Mouse (Mus musculus): Measurements from ENCODE around the gene Npepl1.

Gene Npepl1

GRCm38 (mm10) chr2:174110783-174111549, 817 bp downstream of the Npepl1 start:
- peak; percentile 39 for DNase-seq (ENCODE audit: low spot score)

GRCm38 (mm10) chr2:174112931-174113330, 2.8 kb downstream of the Npepl1 start:
- no peak for DNase-seq (ENCODE audit: low spot score)

- no peak for DNase-seq (ENCODE audit: low spot score)
Measured at GRCm38 (mm10) chr2:174114148-174114864, 4.2 kb downstream of the Npepl1 start.

DNA sequence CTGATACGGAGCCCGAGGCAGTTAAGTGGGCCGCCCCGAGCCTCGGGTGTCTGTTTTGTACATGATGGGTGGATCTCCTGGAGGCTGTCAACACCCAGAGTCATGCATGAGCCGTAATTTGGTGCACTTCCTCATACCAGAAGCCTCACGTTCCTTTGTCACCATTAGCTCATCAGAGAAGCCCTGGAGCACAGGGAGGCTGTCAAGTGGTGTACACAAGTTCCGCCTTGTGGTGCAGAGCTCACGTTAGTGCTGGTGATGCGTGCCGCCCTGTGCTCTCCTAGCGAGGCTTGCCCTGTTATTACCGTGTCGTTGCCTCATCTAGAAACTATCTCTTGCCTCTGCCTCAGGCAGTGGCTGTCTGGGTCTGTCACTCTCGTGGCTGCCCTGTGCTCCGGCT, 6.8 kb downstream of the Npepl1 start:
- DNase-seq (ENCODE audit: low spot score): no peak

- DNase-seq (ENCODE audit: low spot score): no peak
Measured at GRCm38 (mm10) chr2:174118141-174118540, 8.0 kb downstream of the Npepl1 start.

DNA sequence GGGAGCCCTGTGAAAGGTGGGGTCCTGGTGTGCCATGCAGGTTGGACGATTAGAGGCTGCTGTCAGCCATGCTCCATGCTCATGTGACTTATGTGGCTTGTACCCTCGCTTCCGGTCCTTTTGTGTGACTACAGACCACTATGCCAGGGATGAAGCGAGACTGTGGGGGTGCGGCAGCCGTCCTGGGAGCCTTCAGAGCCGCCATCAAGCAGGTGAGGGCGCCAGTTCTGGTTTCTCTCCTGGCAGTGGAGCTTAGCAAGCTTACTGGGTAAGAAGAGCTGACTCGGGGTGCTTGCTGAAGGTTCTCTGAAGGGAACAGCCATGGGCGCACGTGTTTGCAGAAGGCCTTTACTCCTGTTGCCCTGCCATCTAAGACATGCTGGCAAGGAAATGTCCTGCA, 9.1 kb downstream of the Npepl1 start:
- no peak for DNase-seq (ENCODE audit: low spot score)

DNA sequence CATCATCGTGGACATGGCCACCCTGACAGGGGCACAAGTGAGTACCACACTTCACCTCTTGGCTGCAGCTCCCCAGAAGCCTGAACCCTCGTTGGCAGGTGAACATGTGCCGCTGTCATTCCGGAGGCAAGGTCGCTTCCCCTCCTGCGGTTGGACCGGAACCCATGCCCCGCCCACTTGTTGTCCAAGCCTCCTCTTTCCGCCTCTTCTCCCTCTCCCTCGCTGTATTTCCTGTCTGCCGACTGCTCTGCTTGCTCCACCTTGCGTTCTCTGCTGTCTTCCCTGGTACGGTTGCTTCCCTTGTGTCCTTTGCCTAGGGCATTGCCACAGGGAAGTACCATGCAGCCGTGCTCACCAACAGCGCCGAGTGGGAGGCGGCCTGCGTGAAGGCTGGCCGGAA, 10.5 kb downstream of the Npepl1 start:
- DNase-seq (ENCODE audit: low spot score): no peak

GRCm38 (mm10) chr2:174121411-174121947, 11.3 kb downstream of the Npepl1 start:
- DNase-seq (ENCODE audit: low spot score): no peak

DNA sequence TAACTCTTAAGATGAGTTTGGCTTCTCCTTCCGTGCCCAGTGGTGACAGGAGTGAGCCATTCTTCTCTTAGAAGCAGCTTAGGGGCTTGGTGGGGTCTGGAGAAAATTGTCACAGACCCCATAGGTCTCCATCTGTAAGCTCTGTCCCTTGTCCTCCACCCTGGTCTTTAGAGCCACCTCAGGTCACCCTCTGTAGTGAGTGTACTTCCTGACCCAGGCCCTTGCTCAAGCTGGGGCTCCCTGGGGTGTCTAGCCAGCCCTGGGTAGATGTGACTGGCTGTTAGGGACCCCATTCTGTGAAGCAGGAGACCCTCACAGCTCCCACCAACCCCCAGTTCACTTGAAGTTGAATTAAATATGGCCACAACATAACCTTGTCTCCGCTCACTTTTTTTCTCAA, 12.2 kb downstream of the Npepl1 start:
- DNase-seq (ENCODE audit: low spot score): no peak

DNA sequence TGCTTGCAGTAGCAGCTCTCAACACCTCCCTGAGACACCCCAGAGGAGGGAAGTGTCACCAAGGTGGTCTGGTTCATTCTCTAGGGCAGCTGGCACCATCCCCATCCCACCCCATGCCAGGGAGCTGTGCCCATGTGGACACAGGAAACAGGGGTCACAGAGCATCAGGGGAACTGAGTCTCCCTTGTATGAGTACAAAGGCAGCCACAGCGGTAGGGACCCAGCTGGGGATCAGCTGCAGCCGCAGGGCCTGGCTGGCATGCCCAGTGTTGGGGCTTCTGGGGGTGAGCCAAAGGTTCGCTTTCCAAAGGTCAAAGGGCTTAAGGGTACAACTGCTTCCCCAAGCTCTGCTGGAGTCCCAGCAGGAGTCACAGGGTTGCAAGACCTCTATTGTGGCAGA, 13.6 kb downstream of the Npepl1 start:
- DNase-seq (ENCODE audit: low spot score): no peak

GRCm38 (mm10) chr2:174126522-174127375, 16.6 kb downstream of the Npepl1 start:
- no peak for DNase-seq (ENCODE audit: low spot score)

GRCm38 (mm10) chr2:174127376-174127713, 17.2 kb downstream of the Npepl1 start:
- no peak for DNase-seq (ENCODE audit: low spot score)

- no peak for DNase-seq (ENCODE audit: low spot score)
Measured at GRCm38 (mm10) chr2:174128926-174129325, 18.8 kb downstream of the Npepl1 start.

DNA sequence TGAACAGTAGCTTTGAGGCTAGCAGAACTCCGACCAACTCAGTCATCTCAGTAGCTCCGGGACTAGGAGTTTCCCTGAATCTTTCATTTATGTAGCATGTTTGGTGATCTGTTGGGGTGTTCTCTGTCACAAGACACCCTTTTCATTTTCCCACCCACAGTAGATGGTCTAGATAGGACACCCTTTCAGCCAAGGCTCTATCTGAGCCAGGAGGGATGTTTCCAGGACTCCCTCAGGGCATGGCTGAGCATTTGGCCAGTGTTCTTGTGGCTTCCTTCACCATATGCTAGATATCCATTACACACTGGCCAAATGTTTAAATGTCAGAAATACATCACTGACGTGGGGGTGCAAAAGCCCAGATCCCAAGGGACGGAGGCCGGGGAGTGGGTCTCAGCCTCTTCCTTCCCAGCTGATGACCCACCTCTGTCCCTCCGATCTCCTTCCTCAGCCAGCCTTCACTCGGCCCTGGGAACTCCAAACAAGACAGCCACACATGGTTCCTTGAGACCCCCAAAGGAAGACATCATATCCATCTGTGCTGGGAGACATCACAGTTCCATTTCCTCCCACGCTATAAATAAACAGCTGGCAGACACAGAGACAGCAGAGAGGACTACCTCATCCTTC, 20.4 kb downstream of the Npepl1 start:
- no peak for DNase-seq (ENCODE audit: low spot score)

- no peak for DNase-seq (ENCODE audit: low spot score)
Measured at GRCm38 (mm10) chr2:174132413-174132969, 22.3 kb downstream of the Npepl1 start.

GRCm38 (mm10) chr2:174159035-174159434, 48.9 kb downstream of the Npepl1 start:
- no peak for DNase-seq (ENCODE audit: low spot score)

GRCm38 (mm10) chr2:174160461-174160860, 50.3 kb downstream of the Npepl1 start:
- no peak for DNase-seq (ENCODE audit: low spot score)
